Mouse (Mus musculus) liver, postnatal 0 days (tissue): ENCODE measurements around the gene Prkag2.

Experiments
- CTCF ChIP-seq: sonication (generic); IDR thresholded peaks from 2 replicates; pipeline ENCODE4 v1.5.1; 2016; ENCODE audit warnings: antibody characterized with exemption, low read depth
- EP300 ChIP-seq: IDR thresholded peaks from 2 replicates; pipeline ENCODE4 v1.6.1; 2016; ENCODE audit warnings: antibody characterized with exemption, low read depth, mild to moderate bottlenecking

DNA sequence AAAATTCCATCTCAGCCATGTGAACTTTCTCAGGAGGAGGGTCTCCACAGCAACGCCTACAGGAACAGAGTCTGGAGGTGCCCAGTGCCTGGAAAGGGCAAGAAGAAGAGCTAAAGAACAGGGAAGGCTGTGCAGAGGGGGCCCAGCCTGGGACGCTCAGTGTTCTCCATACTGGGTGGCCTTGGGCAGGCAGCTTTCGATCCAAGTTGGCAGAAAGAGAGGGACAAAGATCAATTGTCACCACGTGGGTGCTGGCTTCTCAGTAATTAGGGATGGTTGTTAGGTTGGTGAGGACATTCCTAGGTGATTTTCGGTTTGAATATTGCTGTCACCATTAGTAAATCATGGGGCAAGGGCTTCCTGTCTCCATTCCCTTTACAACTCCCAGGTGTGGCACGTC lies 148.2 kb downstream of the Prkag2 start:
- no peak for TF ChIP-seq CTCF
- TF ChIP-seq EP300 = no peak
